Mouse (Mus musculus) monocyte, adult 5-6 weeks (primary cell): ENCODE measurements around the gene Taf12. TPM values are rescaled to one million over a fixed set of nuclear protein-coding genes. Genes with fewer than 3 reads are reported as not detected.
A peak's percentile ranks its signal among the peaks of the same experiment; 100 is the strongest.
"Not testable (repeated sequence)": the region's sequence is repeated elsewhere in the genome, so short reads cannot be mapped to it uniquely, and the experiment has no call there.

Experiments used
- ATAC-seq: fragments of 153-309, 156-312 bp; replicated peaks from 2 replicates; pipeline ENCODE4 v1.8.0; 2017; ENCODE audit warnings: mild to moderate bottlenecking; ENCODE audit not compliant: low TSS enrichment, insufficient number of reproducible peaks, severe bottlenecking, poor library complexity, low FRiP score
- total RNA-seq: library from RNA; stranded (forward); fragments of 200-1000, 200-491, 200-594 nt; gene quantifications from 3 replicates; pipeline ENCODE4 v1.2.3, GENCODE M21; 2017

Taf12 gene
- total RNA-seq, 1 experiment from 2014 or later = 41.7 TPM

DNA sequence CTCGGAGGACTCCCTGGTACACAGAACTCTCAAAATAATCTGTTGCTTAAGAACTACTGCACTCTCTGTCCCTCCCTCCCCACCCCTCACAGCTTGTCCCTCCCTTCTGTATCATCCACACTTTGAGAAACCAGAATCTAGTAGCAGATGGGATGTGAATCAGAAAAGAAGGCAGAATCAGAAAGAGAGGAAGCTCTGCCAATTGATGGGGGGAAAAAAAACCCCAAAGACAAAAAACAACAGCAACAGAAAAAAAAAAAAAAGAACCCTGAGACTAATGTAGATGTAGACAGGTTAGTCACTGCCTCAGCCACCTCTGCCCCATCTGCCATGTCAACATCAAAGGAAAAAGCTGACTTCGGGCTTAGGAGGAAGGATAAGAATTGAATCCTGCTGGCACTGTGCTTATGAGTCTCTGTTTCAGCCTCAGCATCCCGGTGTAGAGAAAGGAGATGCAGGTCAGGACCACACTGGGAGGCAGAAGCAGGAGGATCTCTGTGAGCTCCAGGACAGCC is 7.3 kb upstream of the Taf12 start:
- no peak for ATAC-seq

DNA sequence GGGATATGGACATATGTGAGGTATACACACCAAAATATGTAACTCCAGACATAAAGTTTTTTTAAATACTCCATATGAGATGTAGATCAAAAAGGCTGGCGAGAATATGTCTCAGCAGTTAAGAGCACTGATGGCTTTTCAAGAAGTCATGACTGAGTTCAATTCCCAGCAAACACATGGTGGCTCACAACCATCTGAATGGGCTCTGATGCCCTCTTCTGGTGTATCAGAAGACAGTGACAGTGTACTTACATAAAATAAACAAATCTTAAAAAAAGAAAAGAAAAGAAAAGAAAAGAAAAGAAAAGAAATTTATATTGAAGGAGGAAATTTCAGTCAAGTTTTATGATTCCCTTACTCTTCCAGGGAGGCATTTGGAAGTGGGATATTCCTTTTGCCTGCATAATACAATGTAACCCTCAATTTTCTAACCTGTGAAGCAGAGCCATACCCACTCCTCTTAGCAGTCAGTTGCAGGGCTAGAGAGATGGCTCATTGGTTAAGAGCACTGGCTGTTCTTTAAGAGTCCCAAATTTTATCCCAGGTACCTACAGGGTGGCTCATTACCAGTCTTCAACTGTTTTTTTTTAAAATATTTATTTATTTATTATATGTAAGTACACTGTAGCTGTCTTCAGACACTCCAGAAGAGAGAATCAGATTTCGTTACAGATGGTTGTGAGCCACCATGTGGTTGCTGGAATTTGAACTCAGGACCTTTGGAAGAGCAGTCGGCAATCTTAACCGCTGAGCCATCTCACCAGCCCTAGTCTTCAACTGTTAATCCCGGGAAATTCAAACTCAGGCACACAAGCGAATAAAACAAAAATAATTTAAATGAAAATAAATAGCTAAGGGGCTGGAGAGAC is 5.1 kb upstream of the Taf12 start:
- no peak for ATAC-seq

DNA sequence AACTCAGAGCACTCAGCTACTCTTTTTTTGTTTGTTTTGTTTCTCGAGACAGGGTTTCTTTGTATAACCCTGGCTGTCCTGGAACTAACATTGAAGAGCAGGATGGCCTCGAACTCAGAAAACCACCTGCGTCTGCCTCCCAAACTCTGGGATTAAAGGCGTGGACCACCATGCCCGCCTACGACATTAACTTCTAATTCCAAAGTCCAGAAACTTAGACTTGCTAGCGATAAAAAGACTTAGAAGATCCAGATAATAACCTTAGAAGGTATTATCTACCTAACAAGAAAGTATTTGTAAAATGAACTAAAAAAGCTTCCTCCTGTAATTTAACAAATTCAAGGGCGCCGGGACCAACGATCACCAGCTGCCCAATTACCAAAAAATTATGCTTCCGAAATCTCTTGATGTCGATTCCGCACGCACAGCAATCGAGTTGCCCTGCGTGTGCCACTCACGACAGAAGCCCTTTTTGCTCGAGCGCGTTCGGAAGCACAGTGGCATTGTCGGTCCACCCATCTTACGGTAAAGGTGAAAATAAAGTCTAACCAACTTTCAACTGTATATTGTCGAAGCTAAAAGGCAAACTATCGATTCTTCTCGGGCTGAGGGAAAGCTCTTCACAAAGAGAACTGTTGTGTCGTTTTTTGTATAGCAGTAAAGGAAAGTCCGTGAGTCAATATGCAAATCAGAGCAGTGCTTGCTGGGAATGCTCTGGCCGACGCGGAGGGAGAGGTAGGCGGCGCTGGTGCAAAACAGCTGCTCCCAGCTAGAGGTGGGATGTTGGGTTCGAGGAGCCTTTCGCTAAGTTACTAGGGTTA is 4.2 kb upstream of the Taf12 start:
- peak; percentile 81 for ATAC-seq

DNA sequence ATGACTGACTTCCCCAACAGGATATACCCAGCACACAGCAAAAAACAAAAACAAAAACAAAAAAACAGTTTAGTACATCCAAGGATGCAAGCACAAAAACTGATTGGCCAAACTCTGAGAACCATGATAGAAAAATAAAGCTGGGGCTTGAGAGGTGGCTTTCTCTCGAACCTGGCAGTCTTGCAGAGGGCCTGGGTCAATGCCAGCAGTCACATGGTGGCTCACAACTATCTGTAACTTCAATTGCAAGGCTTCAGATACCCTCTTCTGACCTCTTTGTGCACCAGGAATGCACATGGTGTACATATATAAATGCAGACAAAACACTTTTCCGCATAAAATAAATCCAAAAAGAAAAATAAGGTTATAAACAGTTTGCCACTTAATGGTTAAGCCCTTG is 1.0 kb upstream of the Taf12 start:
- ATAC-seq = no peak

DNA sequence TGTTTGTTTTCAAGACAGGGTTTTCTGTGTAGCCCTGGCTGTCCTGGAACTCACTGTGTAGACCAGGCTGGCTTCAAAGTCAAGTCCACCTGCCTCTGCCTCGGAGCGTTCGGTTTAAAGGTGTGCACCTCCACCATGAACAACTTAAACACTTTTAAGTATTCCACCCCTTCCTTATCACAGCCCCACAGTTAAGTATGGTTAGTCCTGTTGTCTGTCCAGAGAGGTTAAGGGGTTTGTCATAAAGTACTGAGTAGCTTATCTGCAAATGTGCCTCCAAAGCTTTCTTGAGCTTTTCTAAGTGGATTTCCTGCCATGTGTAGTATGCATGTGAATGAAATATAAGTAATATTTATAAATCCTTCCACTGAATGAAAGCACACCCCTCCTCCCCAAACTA is 1.8 kb downstream of the Taf12 start:
- no peak for ATAC-seq

DNA sequence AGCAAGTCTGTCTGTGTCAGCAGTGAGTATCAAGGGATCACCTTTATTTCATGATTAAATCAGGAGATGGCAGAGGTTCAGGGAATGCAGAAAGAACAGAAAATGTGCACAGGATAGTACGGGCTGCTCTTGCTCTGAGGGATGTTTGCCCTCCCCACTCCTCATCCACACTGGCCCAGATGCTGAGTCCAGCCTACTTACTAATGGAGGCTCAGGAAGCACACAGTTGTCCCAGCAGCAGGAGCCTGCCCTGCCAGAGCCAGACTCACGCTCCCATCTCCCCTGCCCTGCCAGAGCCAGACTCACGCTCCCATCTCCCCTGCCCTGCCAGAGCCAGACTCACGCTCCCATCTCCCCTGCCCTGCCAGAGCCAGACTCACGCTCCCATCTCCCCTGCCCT is 14.7 kb downstream of the Taf12 start:
- ATAC-seq = not testable (repeated sequence)

DNA sequence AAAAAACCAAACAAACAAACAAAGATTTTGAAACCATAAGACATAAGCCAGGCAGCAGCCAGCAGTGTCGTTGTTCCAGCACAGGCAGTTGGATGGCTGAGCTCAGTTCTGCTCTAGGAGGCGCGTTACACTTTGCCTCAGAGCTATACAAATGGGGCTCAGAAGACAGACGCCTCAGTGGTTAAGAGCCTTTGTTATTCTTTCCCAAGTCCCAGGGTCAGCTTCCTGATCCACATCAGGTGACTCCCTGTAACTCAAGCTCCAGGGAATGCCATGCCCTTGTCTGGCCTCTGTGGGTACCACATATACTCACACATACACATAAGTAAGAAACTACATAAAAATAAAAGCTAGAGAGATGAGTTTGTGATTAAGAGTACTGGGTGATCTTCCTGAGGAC is 16.9 kb downstream of the Taf12 start:
- no peak for ATAC-seq

DNA sequence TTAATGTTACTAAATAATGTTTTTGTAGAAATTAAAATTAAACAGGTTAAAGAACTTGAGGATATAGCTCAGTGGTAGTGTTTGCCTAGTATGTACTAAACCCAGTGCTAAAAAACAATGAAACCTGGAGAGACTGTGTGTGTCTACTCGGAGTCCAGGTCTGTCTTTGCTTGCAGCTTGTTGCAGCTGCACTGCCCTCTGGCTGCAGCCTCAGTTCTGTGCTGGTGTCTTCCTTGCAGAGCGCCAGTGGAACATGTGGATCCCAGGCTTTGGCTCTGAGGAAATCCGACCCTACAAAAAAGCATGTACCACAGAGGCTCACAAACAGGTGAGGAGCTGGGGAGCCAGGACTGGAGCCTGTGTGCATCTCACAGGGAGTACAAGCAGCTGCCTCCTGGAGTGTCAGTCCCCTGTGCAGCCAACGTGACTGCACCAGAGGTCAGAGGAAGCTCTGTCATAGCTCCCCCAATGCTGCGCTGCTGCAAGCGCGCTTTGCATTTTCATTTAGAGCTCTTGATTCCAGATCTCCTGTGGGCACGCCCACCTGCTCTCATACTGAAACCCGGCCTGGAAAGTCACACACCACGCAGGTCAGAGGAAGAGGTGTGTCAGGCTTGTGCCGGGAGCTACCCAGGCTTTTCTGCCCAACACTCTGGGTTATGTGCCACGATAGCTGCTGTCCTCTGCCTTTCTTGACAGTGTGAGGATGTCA is 17.6 kb downstream of the Taf12 start:
- no peak for ATAC-seq

DNA sequence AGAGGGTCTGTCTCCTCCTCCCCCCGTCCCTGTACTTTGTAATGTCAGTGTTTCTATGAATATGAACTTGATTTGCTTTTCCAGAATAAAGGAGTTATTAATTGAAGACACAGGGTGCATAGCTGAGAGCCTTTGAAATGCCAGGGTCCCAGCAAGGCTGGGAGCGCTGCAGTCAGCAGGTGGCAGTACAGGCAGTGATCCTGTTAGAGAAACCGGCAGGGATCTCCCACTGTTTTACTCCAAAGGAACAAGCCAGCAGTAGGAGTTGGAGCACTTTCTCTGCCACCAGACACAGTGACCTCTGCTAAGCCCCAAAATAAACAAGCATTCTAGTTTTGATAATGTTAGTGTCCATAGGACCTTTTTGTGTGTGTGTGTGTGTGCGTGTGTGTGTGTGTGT is 18.8 kb downstream of the Taf12 start:
- ATAC-seq = no peak

DNA sequence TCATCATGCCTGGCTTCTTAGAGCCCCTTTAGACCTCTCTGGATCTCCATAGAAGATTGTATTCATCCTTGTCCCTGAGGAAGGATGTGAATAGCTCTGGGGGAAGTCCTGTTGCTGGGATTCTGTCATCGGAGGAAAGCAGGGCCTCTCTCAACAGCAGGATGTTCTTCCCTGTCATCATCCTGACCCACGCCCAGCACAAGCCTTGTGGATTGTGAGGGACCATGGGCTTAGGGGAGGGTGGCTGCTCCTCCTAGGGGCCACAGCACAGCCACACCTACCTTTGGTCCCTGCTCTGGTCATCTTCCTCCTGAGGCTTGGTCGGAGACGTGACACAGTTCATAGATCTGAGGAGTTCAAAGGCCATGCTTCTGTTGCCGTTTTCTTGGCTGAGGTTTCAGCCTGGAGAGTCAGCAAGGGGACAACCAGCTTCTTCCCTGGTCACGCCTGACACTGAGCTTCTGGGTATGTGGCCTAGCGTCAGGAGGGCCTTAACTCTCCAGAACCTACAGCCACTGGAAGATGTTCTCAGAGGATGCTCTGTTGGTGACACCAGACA is 19.6 kb downstream of the Taf12 start:
- ATAC-seq = no peak

DNA sequence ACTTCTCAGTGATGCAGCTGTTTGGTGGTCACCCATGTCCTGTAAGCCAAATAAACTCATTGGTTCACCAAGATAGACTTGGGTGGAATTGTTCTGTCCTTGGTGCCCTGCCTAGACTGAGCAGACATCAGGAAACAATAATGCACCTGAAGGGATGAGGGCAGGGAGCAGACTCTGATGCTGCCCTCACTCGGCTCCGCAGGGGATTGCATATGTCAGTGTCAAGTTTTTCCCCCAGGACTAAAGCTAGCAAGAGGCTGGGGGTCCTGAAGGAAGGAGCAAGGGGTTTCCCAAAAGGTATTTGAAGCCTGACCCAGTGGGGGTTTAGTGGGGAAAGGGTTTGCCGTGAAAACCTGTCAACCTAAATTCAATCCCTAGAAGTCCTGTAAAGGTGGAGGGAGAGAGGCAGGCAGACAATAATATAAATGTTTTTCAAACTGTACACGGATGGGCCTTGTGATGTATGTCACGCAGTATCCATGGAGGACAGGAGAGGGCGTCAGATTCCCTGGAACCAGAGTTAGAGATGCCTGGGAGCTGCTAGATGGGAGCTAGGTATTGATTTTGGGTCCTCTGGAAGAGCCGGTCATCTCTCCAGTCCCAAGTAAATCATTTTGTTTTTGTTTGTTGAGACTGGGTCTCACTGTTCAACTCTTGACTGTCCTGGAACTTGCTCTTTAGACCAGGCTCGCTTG is 21.7 kb downstream of the Taf12 start:
- ATAC-seq = no peak

DNA sequence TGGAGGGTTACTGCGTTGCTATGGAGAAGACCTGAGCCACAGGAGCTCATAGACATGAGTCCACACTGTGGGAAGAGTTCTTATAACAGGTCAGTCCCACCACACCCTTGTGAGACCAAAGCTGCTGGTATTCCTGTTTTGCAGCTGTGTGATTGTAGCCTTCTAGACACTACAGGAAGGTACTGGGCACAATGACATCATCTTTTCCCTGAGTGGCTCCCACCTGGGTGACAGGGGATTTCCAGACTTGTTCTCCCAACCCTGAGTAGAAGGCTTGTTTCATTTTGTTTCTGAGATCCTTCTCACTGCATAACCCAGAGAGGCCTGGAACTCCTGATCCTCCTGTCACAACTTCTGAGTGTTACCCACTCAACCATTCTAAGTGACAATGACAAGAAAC is 25.7 kb downstream of the Taf12 start:
- no peak for ATAC-seq

DNA sequence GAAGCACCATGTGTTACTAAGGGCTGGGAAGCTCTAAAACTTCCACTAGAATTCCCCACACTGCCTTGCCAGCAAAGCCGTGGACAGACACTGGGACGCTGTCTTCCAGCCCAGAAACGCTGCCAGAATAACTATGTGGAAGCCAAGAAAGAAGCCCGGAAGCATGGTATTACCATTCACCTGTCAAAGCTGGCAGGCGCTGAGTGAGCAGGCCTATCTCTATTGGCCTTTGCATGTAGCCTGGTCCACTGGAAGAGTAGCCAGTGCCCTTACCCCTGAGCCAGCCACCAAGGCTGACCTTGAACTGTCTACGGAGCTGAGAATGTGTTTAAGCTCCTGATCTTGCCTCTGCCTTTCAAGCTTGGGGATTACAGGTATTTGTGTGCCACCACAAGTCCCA is 27.3 kb downstream of the Taf12 start:
- no peak for ATAC-seq

DNA sequence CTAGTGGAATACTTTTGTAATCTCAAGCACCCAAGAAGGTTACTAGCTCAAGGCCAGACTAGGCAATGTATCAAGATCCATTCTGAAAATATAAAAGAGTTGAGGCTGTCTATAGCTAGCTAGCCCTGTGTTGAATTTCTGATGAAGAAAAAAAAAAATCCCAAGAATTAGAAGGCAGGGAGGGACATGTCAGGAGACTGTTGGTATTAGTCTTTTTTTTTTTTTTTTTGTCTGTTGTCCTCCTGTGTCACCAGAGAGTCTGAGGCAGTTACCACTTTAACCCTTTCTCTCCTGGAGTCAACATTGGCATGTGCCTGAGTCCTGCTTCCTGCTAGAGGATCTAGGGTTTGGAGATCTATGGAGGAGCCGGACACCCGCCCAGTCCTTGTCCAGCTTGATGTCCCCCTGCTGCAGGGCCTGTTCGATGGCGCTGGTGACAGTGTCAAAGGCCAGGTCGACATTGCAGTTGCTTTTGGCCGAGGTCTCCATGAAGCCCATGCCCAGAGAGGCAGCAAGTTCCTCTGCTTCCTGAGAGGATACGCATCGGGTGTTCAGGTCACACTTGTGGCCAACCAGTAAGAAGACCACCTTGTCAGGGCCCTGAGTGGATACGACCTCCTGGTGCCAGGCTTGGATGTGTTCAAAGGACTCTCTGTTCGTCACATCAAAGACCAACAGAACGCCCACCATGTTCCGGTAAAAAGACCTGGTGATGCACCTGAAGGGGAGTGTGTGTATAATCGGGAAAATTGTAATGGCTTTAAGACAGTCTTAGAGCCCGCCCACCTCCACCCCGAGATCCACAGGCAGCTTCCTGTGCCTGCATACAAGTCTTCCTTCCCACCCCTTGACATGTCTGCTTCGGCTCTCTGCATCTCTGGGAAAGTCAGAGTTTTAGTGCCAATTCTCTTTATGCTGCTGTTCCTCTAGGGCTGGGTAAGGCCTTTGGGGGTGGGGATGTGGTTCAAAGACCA is 28.1 kb downstream of the Taf12 start:
- ATAC-seq = no peak

DNA sequence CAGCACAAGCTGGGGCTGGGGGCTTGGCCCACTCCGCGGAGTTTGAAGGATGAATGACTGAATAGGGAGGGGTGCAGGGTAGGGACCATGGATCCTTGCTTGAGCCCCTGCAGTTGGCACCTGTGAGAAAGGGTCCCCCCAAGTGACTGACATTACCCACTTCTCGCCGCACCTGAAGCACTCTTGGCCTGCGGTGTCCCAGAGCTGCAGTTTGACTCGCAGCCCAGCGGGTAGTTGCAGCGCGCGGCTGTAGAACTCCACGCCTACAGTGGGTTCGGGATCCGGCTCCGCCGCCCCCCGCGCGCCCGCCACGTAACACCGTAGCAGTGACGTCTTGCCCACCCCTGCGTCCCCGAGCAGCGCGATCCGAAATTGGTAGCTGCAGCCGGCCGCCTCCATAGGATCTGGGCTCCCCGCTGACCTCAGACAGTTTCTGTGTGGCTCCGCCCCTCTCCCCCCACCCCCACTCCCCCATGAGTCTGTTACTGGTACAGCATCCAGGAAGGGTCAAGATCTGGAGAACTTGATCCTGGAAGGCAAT is 28.8 kb downstream of the Taf12 start, which contains the start of gene Rab42:
Gene Rab42, minus strand, starts transcription at position 447 of the 541 bp plus-strand sequence.
- peak; percentile 67 for ATAC-seq

DNA sequence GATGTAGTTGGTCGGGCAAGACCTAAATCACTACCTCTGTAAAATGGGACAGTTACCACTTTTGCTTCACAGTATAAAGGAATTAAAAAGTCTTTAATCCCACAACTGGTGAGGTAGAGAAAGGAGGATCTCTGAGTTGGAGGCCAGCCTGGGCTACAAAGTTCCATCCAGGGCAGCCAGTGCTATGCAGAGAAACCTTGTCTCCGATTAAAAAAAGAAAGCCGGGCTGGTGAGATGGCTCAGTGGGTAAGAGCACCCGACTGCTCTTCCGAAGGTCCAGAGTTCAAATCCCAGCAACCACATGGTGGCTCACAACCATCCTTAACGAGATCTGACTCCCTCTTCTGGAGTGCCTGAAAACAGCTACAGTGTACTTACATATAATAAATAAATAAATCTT is 29.3 kb downstream of the Taf12 start:
- not testable (repeated sequence) for ATAC-seq

DNA sequence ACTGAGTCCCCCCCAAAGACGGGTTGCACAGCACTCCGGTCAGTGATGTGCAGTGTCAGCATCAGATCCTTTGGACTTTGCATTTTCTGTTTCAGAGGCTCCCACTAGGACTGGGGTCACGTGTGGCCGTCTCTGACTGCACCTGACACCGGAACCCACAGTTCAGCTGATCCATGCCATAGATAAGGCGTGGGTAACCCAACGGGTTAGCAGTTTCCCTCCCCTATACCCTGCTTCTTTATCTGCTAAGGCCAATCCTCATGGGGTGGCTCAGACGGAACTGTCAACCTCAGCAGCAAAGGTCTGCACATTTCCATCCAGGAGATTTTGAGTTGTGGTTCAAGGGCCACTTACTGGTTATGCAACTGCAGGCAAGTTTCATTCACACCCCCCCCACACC is 31.1 kb downstream of the Taf12 start:
- no peak for ATAC-seq
